Mouse (Mus musculus) stomach, embryonic 14.5 days (tissue): ENCODE data around the gene Ccnk. TPM values are rescaled to one million over a fixed set of nuclear protein-coding genes. Genes with fewer than 3 reads are reported as not detected.

Source experiments
- ATAC-seq: fragments of 200-750 bp; cut with Nextera tagmentation; 2 replicates; pipeline ENCODE4 v1.8.0; 2017; ENCODE audit warnings: low read depth, moderate TSS enrichment; ENCODE audit not compliant: insufficient number of reproducible peaks, insufficient read depth, low FRiP score
- H3K27ac ChIP-seq: fragments of 300-500 bp; sonication (generic); 2 replicates; pipeline ENCODE4 v1.5.1; 2014; ENCODE audit warnings: mild to moderate bottlenecking, low read length, moderate library complexity, mixed read lengths
- H3K27me3 ChIP-seq: fragments of 300-500 bp; sonication (generic); 2 replicates; pipeline ENCODE4 v1.6.1; 2014; ENCODE audit warnings: low read length, control low read depth, mixed read lengths; ENCODE audit not compliant: control insufficient read depth, insufficient read depth
- H3K36me3 ChIP-seq: fragments of 300-500 bp; sonication (generic); 2 replicates; pipeline ENCODE4 v1.6.1; 2014; ENCODE audit warnings: mild to moderate bottlenecking, control low read depth, low read length, moderate library complexity, mixed read lengths; ENCODE audit not compliant: control insufficient read depth, insufficient read depth
- H3K4me1 ChIP-seq: fragments of 300-500 bp; sonication (generic); 2 replicates; pipeline ENCODE4 v1.6.1; 2014; ENCODE audit warnings: low read length, control low read depth, mixed read lengths; ENCODE audit not compliant: control insufficient read depth, insufficient read depth
- H3K4me2 ChIP-seq: fragments of 300-500 bp; sonication (generic); replicated peaks from 2 replicates; pipeline ENCODE4 v1.6.1; 2014; ENCODE audit warnings: low read depth, low read length, control low read depth
- H3K4me3 ChIP-seq: fragments of 300-500 bp; sonication (generic); 2 replicates; pipeline ENCODE4 v1.5.1; 2014; ENCODE audit warnings: low read depth, low read length, control low read depth
- H3K9ac ChIP-seq: fragments of 300-500 bp; sonication (generic); replicated peaks from 2 replicates; pipeline ENCODE4 v1.6.1; 2014; ENCODE audit warnings: low read depth, mild to moderate bottlenecking, control low read depth, low read length, moderate library complexity, mixed read lengths
- H3K9me3 ChIP-seq: fragments of 300-500 bp; sonication (generic); 2 replicates; pipeline ENCODE4 v1.6.1; 2016; ENCODE audit warnings: low read depth, low read length, control low read depth; ENCODE audit not compliant: control insufficient read depth
- WGBS: fragments of 180-500 bp; shearing (Covaris S2); extraction: QIAGEN DNeasy Blood & Tissue Kit; methylation state at CpG from one replicate; pipeline ENCODE4 v1.1.7; 2014; 5-methylcytosine and 5-hydroxymethylcytosine counted together
- polyA plus RNA-seq: library from polyadenylated mRNA; unstranded; fragments of >200 nt; fragmentation: Nextera tagmentation; extraction: Ambion mirVana; gene quantifications from 2 replicates; pipeline ENCODE4 v1.2.1, GENCODE M21; 2014

The Ccnk gene
- polyA plus RNA-seq, 1 experiment from 2014 or later, result 8.0 TPM

GRCm38 (mm10) chr12:108249019-108249418, 69.6 kb downstream of the Ccnk start:
- no peaks in the 10 kb centered on the region for H3K9me3 ChIP-seq
- no peak overlapping the region for H3K4me3 ChIP-seq
- no peaks in the 10 kb centered on the region for H3K36me3 ChIP-seq
- H3K27ac ChIP-seq, result no peak overlapping the region
- no peak overlapping the region for H3K9ac ChIP-seq
- peaks cover 53% of the 10 kb centered on the region for H3K4me1 ChIP-seq
- H3K4me2 ChIP-seq, result no peak overlapping the region
- no peaks in the 10 kb centered on the region for H3K27me3 ChIP-seq
- 97% methylated on average over 8 of the region's 8 CpGs for WGBS
- ATAC-seq, result no peak

- ATAC-seq, result no peak
- Histone ChIP-seq H3K4me3 (no peak overlapping the region), H3K9me3 (no peaks in the 10 kb centered on the region), H3K4me2 (no peak overlapping the region), H3K4me1 (peaks cover 48% of the 10 kb centered on the region), H3K36me3 (no peaks in the 10 kb centered on the region), H3K27ac (no peak overlapping the region), H3K9ac (no peak overlapping the region), H3K27me3 (no peaks in the 10 kb centered on the region)
- 53% methylated on average over 10 of the region's 10 CpGs for WGBS
Measured at GRCm38 (mm10) chr12:108249522-108249921, 70.1 kb downstream of the Ccnk start.

- Histone ChIP-seq H3K27ac (no peak overlapping the region), H3K36me3 (no peaks in the 10 kb centered on the region), H3K4me1 (peaks cover 40% of the 10 kb centered on the region), H3K4me3 (no peak overlapping the region), H3K9me3 (no peaks in the 10 kb centered on the region), H3K4me2 (no peak overlapping the region), H3K27me3 (no peaks in the 10 kb centered on the region), H3K9ac (no peak overlapping the region)
- 75% methylated on average over 31 of the region's 31 CpGs for WGBS
- no peak for ATAC-seq
Measured at GRCm38 (mm10) chr12:108251034-108251792, 71.8 kb downstream of the Ccnk start.

- 62% methylated on average over 15 of the region's 15 CpGs for WGBS
- Histone ChIP-seq H3K27ac (no peak overlapping the region; the same call in 1 of the 2 replicates), H3K4me3 (no peak overlapping the region), H3K27me3 (no peaks in the 10 kb centered on the region), H3K9ac (no peak overlapping the region), H3K4me2 (no peak overlapping the region), H3K36me3 (no peaks in the 10 kb centered on the region), H3K9me3 (no peaks in the 10 kb centered on the region), H3K4me1 (peaks cover 38% of the 10 kb centered on the region)
- no peak for ATAC-seq
Measured at GRCm38 (mm10) chr12:108251825-108252542, 72.6 kb downstream of the Ccnk start.

Other genes with a start within 250 kb of the Ccnk start
- gene Bcl11b, start 176.0 kb upstream of the Ccnk start, polyA plus RNA-seq, result 6.0 and 6.8 TPM in 2 replicates
- 74.2 and 80.8 TPM in 2 replicates for gene Setd3, start 265 bp upstream of the Ccnk start, polyA plus RNA-seq
- 8.9 and 10.2 TPM in 2 replicates for gene Ccdc85c, start 95.8 kb downstream of the Ccnk start, polyA plus RNA-seq
- 0.69 and 0.72 TPM in 2 replicates for gene Hhipl1, start 126.7 kb downstream of the Ccnk start, polyA plus RNA-seq
- 6.5 and 8.7 TPM in 2 replicates for gene Cyp46a1, start 154.8 kb downstream of the Ccnk start, polyA plus RNA-seq
- gene Eml1, start 191.4 kb downstream of the Ccnk start, polyA plus RNA-seq, result 68.6 and 75.8 TPM in 2 replicates